Mouse (Mus musculus) heart, embryonic 10.5 days (tissue): ENCODE results near the gene Gja8. TPM values are rescaled to one million over a fixed set of nuclear protein-coding genes. Genes with fewer than 3 reads are reported as not detected.

Source experiments
- DNase-seq: peaks from one replicate; pipeline ENCODE4 v3.0.0-alpha.2; 2017; ENCODE audit warnings: low spot score
- H3K27ac ChIP-seq: fragments of 300-500 bp; sonication (generic); 2 replicates; pipeline ENCODE4 v1.5.1; 2016; ENCODE audit warnings: mild to moderate bottlenecking
- H3K27me3 ChIP-seq: fragments of 300-500 bp; sonication (generic); 2 replicates; pipeline ENCODE4 v1.6.1; 2016; ENCODE audit warnings: mild to moderate bottlenecking; ENCODE audit not compliant: poor library complexity, insufficient read depth, severe bottlenecking
- H3K36me3 ChIP-seq: fragments of 300-500 bp; sonication (generic); 2 replicates; pipeline ENCODE4 v1.6.1; 2016; ENCODE audit warnings: mild to moderate bottlenecking, moderate library complexity
- H3K4me1 ChIP-seq: fragments of 300-500 bp; sonication (generic); 2 replicates; pipeline ENCODE4 v1.6.1; 2016; ENCODE audit warnings: mild to moderate bottlenecking
- H3K4me3 ChIP-seq: fragments of 300-500 bp; sonication (generic); 2 replicates; pipeline ENCODE4 v1.5.1; 2016; ENCODE audit warnings: mild to moderate bottlenecking, moderate library complexity
- H3K9me3 ChIP-seq: fragments of 300-500 bp; sonication (generic); 2 replicates; pipeline ENCODE4 v1.6.1; 2016; ENCODE audit warnings: mild to moderate bottlenecking, moderate library complexity
- WGBS: fragments of 180-500 bp; shearing (Covaris S2); methylation state at CpG from one replicate; pipeline ENCODE4 v1.1.7; 2016; 5-methylcytosine and 5-hydroxymethylcytosine counted together
- polyA plus RNA-seq: library from polyadenylated mRNA; unstranded; fragments of >200 nt; fragmentation: Nextera tagmentation; extraction: Ambion mirVana; gene quantifications from 2 replicates; pipeline ENCODE4 v1.2.1, GENCODE M21; 2016

Gene Gja8
- not detected in 2 replicates for polyA plus RNA-seq

GRCm38 (mm10) chr3:96925920-96926319 lies at the start of gene Gja8:
TSS of gene Gja8 (minus strand) at chr3:96926020.
- 72% methylated on average over 6 of the region's 6 CpGs for whole genome bisulfite sequencing
- H3K4me3 ChIP-seq = no peak within 1 kb of the TSS
- no peaks in the 10 kb centered on the region for H3K9me3 ChIP-seq
- H3K36me3 ChIP-seq = no peaks in the 10 kb centered on the region
- no peak within 1 kb of the TSS for H3K27ac ChIP-seq
- H3K27me3 ChIP-seq = 0 out of 2 replicates have a peak, but pooled peaks cover 5% of the 10 kb centered on the region
- H3K4me1 ChIP-seq = peaks cover 5% of the 10 kb centered on the region
- no peak for DNase-seq

- no peak for DNase-seq
- Histone ChIP-seq H3K27me3 (no peaks in the 10 kb centered on the region), H3K36me3 (no peaks in the 10 kb centered on the region), H3K27ac (peak overlapping the region; percentile 16; the same call in 1 of the 2 replicates), H3K9me3 (no peaks in the 10 kb centered on the region), H3K4me1 (peaks cover 52% of the 10 kb centered on the region), H3K4me3 (no peak overlapping the region)
- 85% methylated on average over 7 of the region's 7 CpGs for WGBS
Observed at GRCm38 (mm10) chr3:96974467-96974866, 48.6 kb upstream of the Gja8 start.

GRCm38 (mm10) chr3:96970986-96971385 lies 45.2 kb upstream of the Gja8 start:
- no peaks in the 10 kb centered on the region for H3K36me3 ChIP-seq
- peak; percentile 79 for DNase-seq
- H3K4me3 ChIP-seq = no peak overlapping the region
- H3K27me3 ChIP-seq = no peaks in the 10 kb centered on the region
- H3K4me1 ChIP-seq = peaks cover 38% of the 10 kb centered on the region
- no peaks in the 10 kb centered on the region for H3K9me3 ChIP-seq
- WGBS = 6% methylated on average over 7 of the region's 7 CpGs
- H3K27ac ChIP-seq = peak overlapping the region; percentile 79

- H3K9me3 ChIP-seq = no peaks in the 10 kb centered on the region
- peaks cover 20% of the 10 kb centered on the region for H3K4me1 ChIP-seq
- H3K27me3 ChIP-seq = peaks cover 4% of the 10 kb centered on the region; the same call in 1 of the 2 replicates
- DNase-seq = no peak
- H3K4me3 ChIP-seq = no peak overlapping the region
- WGBS = 73% methylated on average over 12 of the region's 12 CpGs
- no peaks in the 10 kb centered on the region for H3K36me3 ChIP-seq
- H3K27ac ChIP-seq = no peak overlapping the region
Observed at GRCm38 (mm10) chr3:96963088-96964034, 37.5 kb upstream of the Gja8 start.

- Histone ChIP-seq H3K27ac (peak overlapping the region; percentile 70), H3K27me3 (peaks cover 4% of the 10 kb centered on the region; the same call in 1 of the 2 replicates), H3K9me3 (no peaks in the 10 kb centered on the region), H3K4me1 (peaks cover 20% of the 10 kb centered on the region), H3K36me3 (no peaks in the 10 kb centered on the region), H3K4me3 (no peak overlapping the region)
- 19% methylated on average over 8 of the region's 8 CpGs for WGBS
- peak; percentile 80 for DNase-seq
Observed at GRCm38 (mm10) chr3:96960597-96960996, 34.8 kb upstream of the Gja8 start.

GRCm38 (mm10) chr3:96953489-96954233 lies 27.8 kb upstream of the Gja8 start:
- Histone ChIP-seq H3K9me3 (no peaks in the 10 kb centered on the region), H3K4me3 (no peak overlapping the region), H3K27me3 (no peaks in the 10 kb centered on the region), H3K4me1 (peaks cover 16% of the 10 kb centered on the region), H3K36me3 (no peaks in the 10 kb centered on the region), H3K27ac (peak overlapping the region; percentile 77)
- 36% methylated on average over 14 of the region's 14 CpGs for WGBS
- DNase-seq = peak; percentile 81

- Histone ChIP-seq H3K27ac (no peak overlapping the region), H3K27me3 (peaks cover 5% of the 10 kb centered on the region; the same call in 1 of the 2 replicates), H3K4me3 (no peak overlapping the region), H3K4me1 (peaks cover 9% of the 10 kb centered on the region), H3K36me3 (no peaks in the 10 kb centered on the region), H3K9me3 (no peaks in the 10 kb centered on the region)
- WGBS = 75% methylated on average over 2 of the region's 2 CpGs
- no peak for DNase-seq
Observed at GRCm38 (mm10) chr3:96942706-96943105, 16.9 kb upstream of the Gja8 start.

- Histone ChIP-seq H3K4me3 (peak overlapping the region; percentile 38), H3K4me1 (peaks cover 13% of the 10 kb centered on the region), H3K27me3 (peaks cover 34% of the 10 kb centered on the region), H3K27ac (peak overlapping the region; percentile 65), H3K36me3 (no peaks in the 10 kb centered on the region), H3K9me3 (no peaks in the 10 kb centered on the region)
- 11% methylated on average over 11 of the region's 11 CpGs for WGBS
- peak; percentile 90 for DNase-seq
Observed at GRCm38 (mm10) chr3:96938738-96939137, 12.9 kb upstream of the Gja8 start.

GRCm38 (mm10) chr3:96937606-96938005 lies 11.8 kb upstream of the Gja8 start:
- no peaks in the 10 kb centered on the region for H3K36me3 ChIP-seq
- H3K4me3 ChIP-seq = no peak overlapping the region
- DNase-seq = no peak
- peaks cover 42% of the 10 kb centered on the region for H3K27me3 ChIP-seq
- H3K4me1 ChIP-seq = peaks cover 13% of the 10 kb centered on the region
- WGBS = 38% methylated on average over 5 of the region's 5 CpGs
- H3K27ac ChIP-seq = no peak overlapping the region
- H3K9me3 ChIP-seq = no peaks in the 10 kb centered on the region

- no peak for DNase-seq
- no peak overlapping the region for H3K4me3 ChIP-seq
- WGBS = 10% methylated on average over 6 of the region's 6 CpGs
Observed at GRCm38 (mm10) chr3:96936241-96936640, 10.4 kb upstream of the Gja8 start.

GRCm38 (mm10) chr3:96931261-96931681 lies 5.5 kb upstream of the Gja8 start:
- Histone ChIP-seq H3K27ac (peak overlapping the region; percentile 4; the same call in 1 of the 2 replicates), H3K4me1 (peaks cover 13% of the 10 kb centered on the region), H3K36me3 (no peaks in the 10 kb centered on the region), H3K27me3 (peaks cover 28% of the 10 kb centered on the region; the same call in 1 of the 2 replicates), H3K4me3 (no peak overlapping the region), H3K9me3 (no peaks in the 10 kb centered on the region)
- no peak for DNase-seq
- WGBS = 50% methylated on average over 5 of the region's 5 CpGs

More at GRCm38 (mm10) chr3:96936241-96936640, 10.4 kb upstream of the Gja8 start:
- Histone ChIP-seq H3K4me1 (peaks cover 18% of the 10 kb centered on the region), H3K27me3 (peaks cover 43% of the 10 kb centered on the region), H3K36me3 (no peaks in the 10 kb centered on the region), H3K9me3 (no peaks in the 10 kb centered on the region), H3K27ac (no peak overlapping the region)

GRCm38 (mm10) chr3:96924631-96925030 lies 1.2 kb downstream of the Gja8 start:
- Histone ChIP-seq H3K36me3 (no peaks in the 10 kb centered on the region), H3K27ac (no peak overlapping the region), H3K4me3 (no peak overlapping the region), H3K9me3 (no peaks in the 10 kb centered on the region), H3K27me3 (0 out of 2 replicates have a peak, but pooled peaks cover 5% of the 10 kb centered on the region), H3K4me1 (no peaks in the 10 kb centered on the region)
- 80% methylated on average over 4 of the region's 4 CpGs for WGBS
- DNase-seq = no peak
